Mouse (Mus musculus) adrenal gland, postnatal 36 days (tissue): ENCODE results near the gene Ehbp1. TPM values are rescaled to one million over a fixed set of nuclear protein-coding genes. Genes with fewer than 3 reads are reported as not detected.

Experiments used
- DNase-seq, 2 experiments: peaks; one replicate each; pipeline ENCODE4 v3.0.0; 2021; ENCODE audit warnings: mixed read lengths in 1 of 2
- total RNA-seq, 2 experiments: library from RNA; stranded (reverse); gene quantifications; 2 replicates each; pipeline ENCODE4 v1.2.3; 2021

The Ehbp1 gene
- total RNA-seq, 2 experiments from 2014 or later = 20.5 to 23.2 TPM

DNA sequence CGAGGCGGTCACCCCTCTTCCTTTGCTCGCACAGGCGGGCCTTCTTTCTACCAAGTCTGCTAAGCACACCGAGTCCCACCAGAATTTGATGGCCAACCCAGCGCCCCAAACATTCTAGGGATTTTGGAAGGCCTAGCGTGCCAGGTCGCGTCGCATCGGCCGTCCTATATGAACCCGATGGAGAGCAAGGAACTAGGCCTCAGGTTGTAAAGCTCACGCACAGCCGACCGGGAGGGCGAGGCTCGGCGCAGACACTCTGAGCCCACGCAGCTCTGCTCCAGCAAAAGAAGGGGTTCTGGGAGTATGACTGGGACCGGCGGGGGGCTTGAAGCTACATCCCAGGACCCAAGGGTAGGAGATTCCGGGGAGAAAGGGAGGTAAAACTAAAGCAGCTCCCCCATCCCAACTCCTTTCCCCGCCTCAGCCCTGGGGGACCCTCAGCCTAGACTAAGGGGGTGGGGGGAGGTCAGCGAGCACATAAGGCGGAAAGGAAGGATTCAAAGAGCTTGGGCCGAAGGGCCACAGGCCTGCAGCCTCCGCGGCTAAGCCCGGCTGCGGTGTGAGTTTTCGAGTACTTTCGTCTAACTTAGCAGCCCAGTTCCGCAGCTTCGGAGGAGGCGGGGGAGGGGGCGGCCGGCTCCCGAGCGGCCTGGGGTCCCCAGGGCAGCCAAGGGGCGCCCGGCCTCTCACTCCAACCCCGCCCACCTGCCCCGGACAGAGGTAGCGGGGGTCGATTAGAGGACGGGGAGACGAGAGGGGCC is 341.6 kb downstream of the Ehbp1 start:
- no peak for DNase-seq

DNA sequence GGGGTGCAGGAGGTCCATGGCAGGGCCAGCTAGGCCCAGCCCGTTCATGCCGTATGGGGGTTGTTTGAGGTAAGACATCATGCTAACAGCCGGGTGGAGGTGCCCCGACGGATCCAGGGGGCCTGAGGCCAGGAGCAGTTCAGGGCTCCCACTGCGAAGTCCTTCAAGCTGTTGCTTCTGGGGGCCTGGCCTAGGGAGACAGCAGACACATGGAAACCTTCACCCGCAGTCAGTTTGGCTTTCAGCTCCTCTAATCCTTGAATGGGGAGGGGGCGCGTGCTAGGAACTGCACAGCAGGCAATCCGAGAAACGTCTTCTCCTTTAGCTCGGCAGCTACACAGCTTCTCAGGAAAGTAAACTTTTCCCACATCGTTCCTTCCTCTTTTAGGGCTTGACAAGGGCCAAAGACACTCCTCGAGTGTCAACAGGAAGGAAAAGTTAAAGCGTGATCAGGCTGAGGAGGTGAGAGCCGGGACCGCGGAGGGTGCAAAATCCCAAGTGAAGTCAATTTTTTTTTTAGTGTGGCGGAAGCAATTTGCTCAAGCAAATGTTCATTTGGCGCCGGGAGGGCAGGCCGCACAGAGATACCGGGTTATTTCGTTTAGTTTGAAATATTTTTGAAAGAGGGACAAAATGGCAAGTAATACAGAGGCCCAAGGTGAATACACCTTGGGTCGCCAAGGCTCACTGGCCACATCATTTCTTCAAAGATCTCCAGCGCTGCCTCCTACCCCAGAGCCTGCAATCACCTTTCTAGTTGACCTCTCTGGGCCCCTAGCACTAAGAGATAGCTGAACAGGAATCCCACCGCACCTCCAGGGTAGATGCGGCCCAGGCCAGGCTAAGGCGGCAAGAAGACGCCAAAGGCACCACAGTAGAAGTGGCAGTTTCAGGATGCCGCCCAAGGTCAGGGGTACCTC is 342.4 kb downstream of the Ehbp1 start:
- no peak for DNase-seq

DNA sequence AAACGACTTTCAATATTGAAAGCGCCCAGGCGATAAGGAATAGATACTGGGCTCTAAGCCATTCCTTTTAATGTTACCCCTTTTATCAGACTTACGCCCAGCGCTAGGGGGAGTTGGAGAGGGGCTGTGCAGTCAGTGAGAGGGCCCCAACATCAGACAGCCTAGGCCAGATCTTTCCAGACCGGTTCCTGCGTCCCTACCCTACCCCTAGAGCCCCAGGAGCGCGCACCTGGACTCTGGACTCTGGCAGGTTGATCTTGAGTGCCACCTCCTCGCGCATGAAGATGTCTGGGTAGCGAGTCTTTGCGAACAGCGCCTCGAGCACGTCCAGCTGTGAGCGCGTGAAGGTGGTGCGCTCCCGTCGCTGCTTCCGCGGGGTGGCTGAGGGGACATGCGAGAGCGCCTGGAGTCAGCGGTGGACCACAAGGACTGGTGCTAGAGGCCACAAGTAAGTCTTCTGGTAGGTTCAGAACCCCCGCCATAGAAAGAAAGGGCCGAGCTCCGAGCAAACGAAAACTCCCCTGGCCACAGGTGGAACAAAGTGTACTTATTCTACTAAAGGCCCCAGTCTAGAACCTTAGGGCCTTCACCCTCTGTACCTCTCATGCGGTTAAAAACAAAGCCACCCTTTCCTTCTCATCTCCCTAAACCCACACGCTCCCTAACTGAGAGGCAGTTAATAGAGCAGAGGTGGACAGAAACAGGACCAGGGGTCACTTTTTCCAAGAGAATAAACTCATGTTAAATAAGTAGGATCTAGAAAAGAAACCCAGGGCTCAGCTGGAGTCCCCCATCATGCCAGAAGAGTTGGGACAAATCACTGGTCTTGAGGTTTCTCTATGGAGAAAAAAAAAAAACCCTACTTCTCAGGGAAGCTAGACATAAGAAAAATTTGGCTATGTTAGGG is 343.7 kb downstream of the Ehbp1 start:
- DNase-seq = no peak

DNA sequence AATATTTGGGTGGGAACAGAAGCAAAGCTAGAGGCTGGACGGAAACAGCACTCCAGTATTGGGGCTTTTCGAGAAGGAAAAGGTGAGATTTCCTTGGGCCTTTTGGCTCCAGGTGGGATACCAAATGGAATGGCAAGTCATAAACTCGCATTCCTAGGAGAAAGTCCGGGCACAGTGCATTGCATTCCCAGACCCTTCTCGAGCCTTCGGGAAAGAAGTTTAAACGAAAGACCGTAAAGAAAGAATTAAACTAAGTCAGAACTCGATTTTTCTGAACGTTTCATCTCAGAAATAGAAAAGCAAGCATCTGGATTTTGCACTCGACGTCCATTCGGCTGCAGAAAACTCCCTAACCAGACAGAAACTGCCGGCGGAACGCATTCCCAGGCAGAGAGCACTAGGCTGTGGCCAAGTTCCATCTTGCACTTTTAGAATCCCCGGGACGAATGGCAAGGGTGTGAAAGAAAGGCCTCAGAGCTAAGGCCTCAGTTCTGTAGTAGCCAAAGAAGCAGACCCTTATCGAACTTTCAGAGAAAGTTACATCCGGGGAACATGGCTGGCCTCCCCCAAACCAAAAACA is 344.4 kb downstream of the Ehbp1 start:
- DNase-seq = no peak

DNA sequence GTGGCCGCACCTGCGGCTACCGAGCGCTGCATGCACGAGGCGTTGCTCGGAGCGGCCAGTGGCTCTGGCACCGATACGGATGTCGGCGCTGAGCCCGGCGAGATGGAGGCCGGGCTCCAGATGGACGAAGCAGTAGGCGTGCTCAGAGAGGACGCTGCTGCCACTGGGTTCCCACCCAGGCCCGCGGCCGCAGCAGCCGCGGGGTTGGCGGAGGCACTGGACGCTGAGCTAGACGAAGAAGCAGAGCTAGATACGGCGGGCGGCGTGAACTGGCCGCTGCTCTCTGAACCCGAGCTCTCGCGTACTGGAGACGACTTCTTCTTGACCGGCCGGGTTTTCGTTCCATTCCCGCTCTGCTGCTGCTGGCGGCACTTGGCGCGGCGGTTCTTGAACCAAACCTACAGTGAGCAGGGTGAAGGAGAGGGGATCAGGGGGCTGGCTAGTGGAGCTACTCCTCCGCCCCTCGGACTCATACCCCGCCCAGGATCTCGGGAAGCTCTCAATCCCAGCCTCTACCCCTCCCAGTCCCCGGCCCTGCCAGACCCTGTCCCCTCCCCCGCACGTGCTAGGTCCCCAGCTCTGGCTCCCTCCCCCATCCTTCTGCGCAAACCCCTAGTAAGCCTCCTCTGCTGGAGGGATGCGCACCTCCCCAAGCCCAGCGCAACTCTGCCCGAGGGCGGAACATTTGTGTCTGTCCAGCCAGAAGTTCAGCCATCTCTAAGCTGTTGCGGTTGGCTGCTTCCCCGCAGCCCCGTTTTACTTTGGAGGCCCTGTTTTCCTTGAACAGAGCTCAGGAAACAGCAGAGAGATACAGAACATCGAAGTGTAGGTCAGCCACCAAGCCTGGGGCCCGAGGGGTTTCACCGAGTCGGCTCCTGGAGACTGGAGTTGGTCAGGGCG is 345.2 kb downstream of the Ehbp1 start:
- no peak for DNase-seq

GRCm38 (mm10) chr11:21996325-21996647 is 345.8 kb downstream of the Ehbp1 start:
- no peak for DNase-seq

DNA sequence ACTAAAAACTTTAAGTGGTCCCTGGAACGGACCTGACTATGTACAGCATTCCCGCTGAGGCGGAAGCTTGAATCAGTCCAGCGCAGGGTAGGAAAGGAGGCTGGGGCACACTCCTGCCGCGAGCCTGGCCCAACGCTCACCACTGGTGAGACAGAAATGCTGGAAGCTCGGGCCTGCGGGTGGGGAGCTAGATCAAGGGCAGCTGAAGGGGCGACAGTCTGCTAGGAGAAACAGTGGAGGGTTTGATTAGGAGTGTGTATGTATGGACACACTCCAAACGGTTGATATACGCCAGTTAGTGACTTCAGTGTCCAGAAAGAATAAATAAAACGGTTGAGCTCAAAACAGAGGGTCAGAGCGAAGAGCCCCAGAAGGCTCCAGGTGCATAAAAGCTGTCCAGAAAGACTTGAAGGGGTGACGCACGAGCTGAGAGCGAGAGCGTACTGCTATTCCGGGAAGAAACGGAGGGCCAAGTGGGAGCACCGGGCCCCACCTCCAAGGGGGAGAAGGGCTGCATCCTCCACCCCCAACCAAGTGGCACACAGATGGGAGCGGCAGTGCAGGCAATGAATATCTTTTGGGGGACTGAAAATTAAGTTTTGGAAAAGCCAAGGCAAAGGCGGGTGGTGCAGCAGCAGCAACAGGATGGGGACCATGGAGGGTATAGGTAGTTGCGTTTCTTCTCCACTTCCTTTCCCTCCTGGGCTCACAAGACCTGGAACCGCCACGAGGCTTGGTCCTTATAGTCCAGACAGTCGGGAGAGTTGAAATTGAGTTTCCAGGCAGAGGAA is 346.4 kb downstream of the Ehbp1 start:
- DNase-seq = no peak

GRCm38 (mm10) chr11:21994377-21995370 is 347.4 kb downstream of the Ehbp1 start:
- DNase-seq = no peak

DNA sequence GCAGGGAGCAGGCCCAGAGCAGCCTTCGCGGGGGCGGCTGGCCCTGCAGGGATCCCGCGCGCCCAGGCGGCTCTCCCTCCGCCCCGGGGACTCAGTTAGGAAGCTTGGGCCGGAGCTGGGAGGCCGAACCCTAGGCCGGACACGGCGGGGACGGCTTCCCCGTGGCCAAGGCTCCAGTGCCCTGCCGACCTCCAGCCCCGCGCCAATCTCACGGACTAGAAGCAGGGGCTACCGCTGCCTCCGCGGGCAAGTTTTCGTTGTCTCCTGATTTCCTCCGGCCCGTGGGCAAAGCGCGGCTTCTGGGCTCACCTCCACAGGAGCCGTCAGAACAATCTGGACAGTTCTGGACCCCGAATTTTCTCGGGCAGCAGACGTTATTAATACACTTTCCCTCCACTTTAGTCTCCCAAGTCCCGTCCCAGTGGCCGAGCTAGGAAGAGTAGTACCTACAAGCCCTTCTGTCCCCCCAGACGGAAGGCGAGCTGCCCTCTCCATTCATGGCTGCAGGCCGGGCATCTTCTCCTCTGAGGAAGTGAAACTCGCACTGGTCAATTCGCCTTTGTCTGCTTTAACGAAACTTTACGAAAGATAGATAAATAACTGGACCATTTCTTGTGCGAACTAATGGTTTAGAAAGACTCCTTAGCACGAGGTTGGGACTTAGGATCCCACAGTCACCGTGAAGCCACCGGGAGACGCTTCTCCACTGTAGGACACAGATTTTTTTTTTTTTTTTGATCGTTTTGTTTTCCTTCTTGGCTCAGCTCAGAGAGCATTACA is 348.3 kb downstream of the Ehbp1 start:
- no peak for DNase-seq

DNA sequence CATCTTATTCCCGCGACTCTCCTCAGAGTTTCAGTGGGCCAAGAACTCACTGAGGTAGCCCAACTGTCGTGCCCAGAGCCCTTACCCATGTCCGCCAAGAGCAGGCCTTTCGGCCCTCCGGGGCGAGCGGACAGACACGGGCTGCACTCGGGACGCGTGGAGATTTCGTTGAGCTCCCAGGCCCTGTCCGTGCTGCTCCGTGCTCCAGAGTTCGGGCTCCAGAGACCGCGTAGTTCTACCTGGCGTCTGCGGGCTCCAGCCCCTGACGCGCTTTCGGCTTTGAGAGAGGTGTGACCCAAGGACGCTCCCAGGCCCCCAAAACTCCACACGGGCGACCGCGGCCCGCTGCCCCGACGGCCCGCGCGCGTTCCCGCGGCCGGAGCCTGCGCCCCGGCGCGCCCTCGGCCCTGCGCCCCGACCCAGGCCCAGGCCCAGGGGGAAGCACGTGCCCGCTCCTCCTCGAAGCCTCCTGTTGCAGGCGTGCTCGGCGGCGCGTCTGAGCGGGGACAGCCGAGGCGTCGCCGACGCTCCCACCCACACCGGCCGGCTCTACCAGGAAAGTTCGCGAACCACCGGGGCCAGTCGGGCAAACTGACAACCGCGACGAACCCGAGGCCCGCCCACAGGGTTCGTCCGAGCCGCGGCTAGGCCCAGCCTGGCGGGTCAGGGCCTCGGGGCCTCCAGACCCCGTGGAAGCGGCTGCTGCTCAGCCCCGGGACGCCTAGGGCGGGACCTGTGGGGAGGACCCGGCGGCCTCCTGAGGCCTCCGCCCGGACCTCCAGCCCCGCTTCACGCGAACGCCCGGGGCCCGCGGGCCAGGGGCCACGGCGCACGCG is 349.1 kb downstream of the Ehbp1 start:
- DNase-seq = no peak

- DNase-seq = no peak
These were observed 353.6 kb downstream of the Ehbp1 start for GRCm38 (mm10) chr11:21988398-21988946.

DNA sequence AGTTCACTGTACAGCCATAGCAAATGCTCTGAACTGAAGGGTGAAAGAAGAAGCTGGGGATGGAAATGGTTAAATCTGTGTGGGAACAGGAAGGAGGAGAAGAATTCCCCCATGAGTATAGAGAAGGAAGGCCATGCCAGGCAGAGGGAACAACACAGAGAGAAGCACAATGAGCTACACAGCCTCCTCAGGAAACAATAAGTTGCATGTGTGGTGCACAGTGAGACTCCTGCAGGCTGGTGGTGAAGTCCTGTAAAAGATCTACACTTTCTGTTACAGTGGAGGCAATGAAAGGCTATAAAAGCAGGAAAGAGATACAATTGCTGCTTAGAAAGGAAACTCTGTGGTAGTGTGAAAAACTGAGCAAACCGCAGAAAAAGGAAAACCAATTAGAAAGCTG is 357.0 kb downstream of the Ehbp1 start:
- no peak for DNase-seq

- peak in 1 of 2 experiments; percentile 7 for DNase-seq
These were observed 368.0 kb downstream of the Ehbp1 start for GRCm38 (mm10) chr11:21974005-21974531.

GRCm38 (mm10) chr11:21973597-21973996 is 368.5 kb downstream of the Ehbp1 start:
- no peak for DNase-seq

GRCm38 (mm10) chr11:21968922-21969321 is 373.2 kb downstream of the Ehbp1 start:
- no peak for DNase-seq
